Mouse (Mus musculus): ENCODE results near the gene Tnfrsf25. TPM values are rescaled to one million over a fixed set of nuclear protein-coding genes. Genes with fewer than 3 reads are reported as not detected.

The Tnfrsf25 gene
- polyA plus RNA-seq, 1 experiment from 2014 or later: 0.57 TPM

DNA sequence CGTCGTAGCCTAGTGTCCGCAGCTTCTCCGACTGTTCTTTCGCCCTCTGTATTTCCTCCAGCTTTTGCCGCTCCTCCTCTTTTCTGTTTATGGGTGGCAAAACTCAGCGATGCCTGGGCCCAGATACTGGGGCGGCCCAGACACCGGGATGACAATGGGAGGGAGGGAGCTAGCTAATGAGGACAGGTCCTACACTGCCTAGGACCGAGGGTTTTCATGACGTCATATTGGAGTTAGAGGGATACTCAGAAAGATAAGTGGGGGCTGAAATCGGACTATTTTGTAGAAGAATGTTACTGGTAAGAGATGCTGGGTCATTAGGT is 5.4 kb downstream of the Tnfrsf25 start:
- no peak overlapping the region for H3K27ac ChIP-seq (ENCODE audit: low read depth, low read length)
- H3K9me3 ChIP-seq (ENCODE audit: control insufficient read depth, low read length): no peaks in the 10 kb centered on the region
- no peaks in the 10 kb centered on the region for H3K36me3 ChIP-seq (ENCODE audit: control insufficient read depth, insufficient read depth, low read length)
- H3K4me2 ChIP-seq (replicated peaks; ENCODE audit: low read depth, low read length): peak overlapping the region; percentile 44
- WGBS: 2% methylated on average over 12 of the region's 12 CpGs
- peaks cover 86% of the 10 kb centered on the region for H3K27me3 ChIP-seq (ENCODE audit: control insufficient read depth, insufficient read depth, low read length)
- no peak overlapping the region for H3K9ac ChIP-seq (ENCODE audit: low read depth, low read length)
- peaks cover 40% of the 10 kb centered on the region for H3K4me1 ChIP-seq (ENCODE audit: control insufficient read depth, insufficient read depth, low read length)
- H3K4me3 ChIP-seq (ENCODE audit: low read length): peak overlapping the region; percentile 26
- no peak for ATAC-seq (ENCODE audit: low FRiP score, low TSS enrichment)

DNA sequence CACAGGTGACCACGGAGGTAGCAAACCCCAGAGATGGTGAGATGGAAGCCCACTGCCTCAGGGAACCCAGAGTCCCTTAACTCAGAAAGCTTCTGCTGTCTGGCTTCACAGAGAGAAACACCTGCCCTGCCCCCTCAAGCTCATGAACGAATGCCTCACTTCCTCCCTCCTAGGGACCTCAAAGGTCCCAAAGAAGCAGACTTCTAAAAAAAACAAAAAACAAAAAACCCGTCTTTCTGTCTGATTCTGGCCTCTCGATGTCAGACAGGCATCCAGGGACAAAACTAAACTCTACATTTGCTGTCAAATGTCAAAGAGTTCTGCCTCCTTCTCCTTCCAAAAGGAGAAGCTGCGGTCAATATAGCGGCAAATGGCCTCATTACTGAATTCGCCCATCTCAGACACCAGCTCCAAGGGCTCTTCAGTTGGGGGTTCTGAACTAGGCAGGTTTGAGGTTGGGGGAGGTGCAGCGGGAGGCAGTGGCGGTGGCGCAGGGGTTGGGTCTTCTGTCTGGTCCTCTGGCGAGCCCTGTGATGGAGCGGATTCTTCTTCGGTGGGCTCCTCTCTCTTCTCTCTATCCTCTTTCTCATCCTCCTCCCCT is 8.7 kb downstream of the Tnfrsf25 start:
- no peak for ATAC-seq (ENCODE audit: low FRiP score, low TSS enrichment)
- WGBS: 41% methylated on average over 13 of the region's 13 CpGs
- Histone ChIP-seq H3K4me3 (ENCODE audit: low read length) (no peak overlapping the region), H3K9ac (ENCODE audit: low read depth, low read length) (no peak overlapping the region), H3K36me3 (ENCODE audit: control insufficient read depth, insufficient read depth, low read length) (no peaks in the 10 kb centered on the region), H3K27me3 (ENCODE audit: control insufficient read depth, insufficient read depth, low read length) (peaks cover 92% of the 10 kb centered on the region), H3K4me2 (replicated peaks; ENCODE audit: low read depth, low read length) (no peak overlapping the region), H3K9me3 (ENCODE audit: control insufficient read depth, low read length) (no peaks in the 10 kb centered on the region), H3K4me1 (ENCODE audit: control insufficient read depth, insufficient read depth, low read length) (peaks cover 50% of the 10 kb centered on the region), H3K27ac (ENCODE audit: low read depth, low read length) (no peak overlapping the region)

DNA sequence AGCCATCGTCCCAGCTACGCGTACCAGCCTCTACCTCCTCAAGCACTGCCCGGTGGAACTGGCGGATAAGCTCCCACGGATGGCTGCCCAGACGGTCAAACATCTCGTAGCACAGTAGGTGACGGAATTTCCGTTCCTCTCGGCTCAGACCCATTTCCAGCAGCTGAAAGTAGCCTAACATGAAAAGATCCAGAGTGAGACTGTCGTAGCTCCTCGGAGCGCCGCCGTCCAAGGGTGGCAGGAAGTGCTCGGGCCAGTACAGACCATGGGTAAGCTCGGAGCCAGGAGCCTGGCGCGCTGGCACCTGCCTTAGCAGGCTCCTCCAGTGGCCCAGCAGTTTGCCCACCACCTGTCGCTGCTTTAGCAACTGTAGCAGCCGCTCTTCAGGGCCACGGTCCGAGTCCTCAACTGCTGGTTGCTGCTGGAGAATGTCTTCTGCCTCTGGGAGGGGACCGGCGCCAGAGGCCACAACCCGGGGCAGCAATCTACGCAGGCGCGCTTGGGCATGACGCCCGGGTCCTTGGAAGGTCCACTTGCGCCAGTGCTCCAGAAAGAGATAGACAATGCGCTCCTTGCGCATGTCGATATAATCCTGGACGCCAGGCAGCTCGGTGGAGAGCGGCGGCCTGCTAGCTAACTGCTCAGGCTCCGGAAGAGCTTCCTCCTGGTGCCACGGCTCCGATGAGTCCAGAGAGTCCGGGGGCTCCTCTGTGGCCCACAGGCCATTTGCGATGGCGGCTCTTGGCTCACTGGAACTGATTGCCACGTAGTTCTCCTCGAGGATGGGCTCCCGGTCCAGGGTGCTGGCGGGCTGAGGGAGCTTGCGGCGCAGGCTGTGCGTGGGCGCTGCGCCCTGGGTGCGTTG is 9.7 kb downstream of the Tnfrsf25 start:
- Histone ChIP-seq H3K4me1 (ENCODE audit: control insufficient read depth, insufficient read depth, low read length) (peaks cover 43% of the 10 kb centered on the region), H3K9ac (ENCODE audit: low read depth, low read length) (peak overlapping the region; percentile 34; the same call in 1 of the 2 replicates), H3K27ac (ENCODE audit: low read depth, low read length) (no peak overlapping the region), H3K9me3 (ENCODE audit: control insufficient read depth, low read length) (no peaks in the 10 kb centered on the region), H3K27me3 (ENCODE audit: control insufficient read depth, insufficient read depth, low read length) (peaks cover 92% of the 10 kb centered on the region), H3K4me3 (ENCODE audit: low read length) (peak overlapping the region; percentile 22), H3K4me2 (replicated peaks; ENCODE audit: low read depth, low read length) (peak overlapping the region; percentile 32), H3K36me3 (ENCODE audit: control insufficient read depth, insufficient read depth, low read length) (no peaks in the 10 kb centered on the region)
- 12% methylated on average over 56 of the region's 56 CpGs for WGBS
- ATAC-seq (ENCODE audit: low FRiP score, low TSS enrichment): no peak

DNA sequence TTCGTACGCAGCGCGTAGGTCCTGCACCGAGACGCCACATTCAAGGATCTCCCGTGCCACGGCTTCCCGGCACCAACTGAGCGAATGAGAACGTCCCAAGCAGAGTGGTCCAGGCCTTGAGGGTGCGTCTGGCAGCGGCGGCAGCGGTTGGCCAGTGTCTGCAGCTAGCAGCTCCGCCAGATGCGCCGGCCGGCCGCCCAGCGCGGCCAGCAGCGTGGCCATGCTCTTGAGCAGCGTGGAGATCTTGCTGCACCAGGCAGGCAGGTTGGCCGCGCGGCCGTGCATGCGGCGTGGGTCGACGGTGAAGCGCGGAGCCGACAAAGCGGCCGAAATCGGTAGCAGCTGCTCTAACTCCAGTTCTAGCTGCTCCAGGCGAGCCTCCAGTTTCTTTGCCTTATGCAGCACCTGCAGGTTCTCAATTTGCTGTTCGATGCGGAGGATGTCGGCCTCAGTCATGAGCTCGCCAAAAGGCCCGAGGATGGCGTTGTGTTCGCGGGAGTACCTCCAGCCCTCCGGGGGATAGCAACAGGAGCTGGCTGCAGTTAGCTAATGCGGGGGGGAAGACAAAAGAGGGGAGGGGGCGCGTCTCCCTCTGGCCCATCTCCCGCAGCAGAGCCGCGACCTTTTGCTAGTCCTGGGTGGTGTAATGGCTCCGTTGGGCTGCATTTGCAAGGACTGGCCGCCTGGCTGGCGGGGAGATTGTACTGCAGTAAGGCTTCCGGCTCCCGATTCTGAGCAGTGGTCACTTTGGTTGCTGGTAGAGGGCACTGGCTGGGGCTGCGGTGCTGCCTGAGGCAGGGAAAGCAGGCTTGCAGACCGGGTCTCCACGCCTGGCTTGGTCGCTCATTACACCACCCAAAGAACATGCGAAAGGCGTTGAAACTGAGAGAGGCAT is 10.5 kb downstream of the Tnfrsf25 start:
- H3K4me3 ChIP-seq (ENCODE audit: low read length): peak overlapping the region; percentile 22
- H3K27ac ChIP-seq (ENCODE audit: low read depth, low read length): no peak overlapping the region
- peaks cover 42% of the 10 kb centered on the region for H3K4me1 ChIP-seq (ENCODE audit: control insufficient read depth, insufficient read depth, low read length)
- ATAC-seq (ENCODE audit: low FRiP score, low TSS enrichment): no peak
- H3K4me2 ChIP-seq (replicated peaks; ENCODE audit: low read depth, low read length): peak overlapping the region; percentile 32
- H3K9ac ChIP-seq (ENCODE audit: low read depth, low read length): peak overlapping the region; percentile 28; the same call in 1 of the 2 replicates
- H3K36me3 ChIP-seq (ENCODE audit: control insufficient read depth, insufficient read depth, low read length): no peaks in the 10 kb centered on the region
- 10% methylated on average over 64 of the region's 65 CpGs for WGBS
- H3K9me3 ChIP-seq (ENCODE audit: control insufficient read depth, low read length): no peaks in the 10 kb centered on the region
- H3K27me3 ChIP-seq (ENCODE audit: control insufficient read depth, insufficient read depth, low read length): peaks cover 92% of the 10 kb centered on the region

DNA sequence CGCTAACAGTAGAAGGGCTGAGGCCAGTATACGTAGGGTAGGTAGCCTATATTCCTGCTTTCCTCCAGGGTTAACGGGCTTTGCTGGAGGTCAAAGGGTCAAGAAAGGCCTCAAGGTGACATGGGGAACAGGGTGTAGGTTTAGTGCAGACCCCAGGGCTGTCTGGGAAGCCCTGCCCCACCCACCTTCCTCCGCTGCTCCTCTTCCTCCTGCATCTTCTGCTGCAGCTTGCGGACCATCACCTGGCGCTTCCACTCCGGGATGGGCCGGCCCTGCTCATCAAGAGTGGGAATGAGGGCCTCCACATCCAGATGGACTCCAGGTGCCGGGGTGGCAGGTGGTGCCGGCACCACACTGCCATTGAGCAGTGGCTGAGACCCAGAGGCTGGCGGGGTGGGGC is 12.2 kb downstream of the Tnfrsf25 start:
- Histone ChIP-seq H3K4me1 (ENCODE audit: control insufficient read depth, insufficient read depth, low read length) (peaks cover 51% of the 10 kb centered on the region), H3K4me2 (replicated peaks; ENCODE audit: low read depth, low read length) (no peak overlapping the region), H3K9ac (ENCODE audit: low read depth, low read length) (no peak overlapping the region), H3K36me3 (ENCODE audit: control insufficient read depth, insufficient read depth, low read length) (no peaks in the 10 kb centered on the region), H3K9me3 (ENCODE audit: control insufficient read depth, low read length) (no peaks in the 10 kb centered on the region), H3K4me3 (ENCODE audit: low read length) (no peak overlapping the region), H3K27ac (ENCODE audit: low read depth, low read length) (no peak overlapping the region), H3K27me3 (ENCODE audit: control insufficient read depth, insufficient read depth, low read length) (peaks cover 96% of the 10 kb centered on the region)
- WGBS: 83% methylated on average over 11 of the region's 11 CpGs
- ATAC-seq (ENCODE audit: low FRiP score, low TSS enrichment): no peak

DNA sequence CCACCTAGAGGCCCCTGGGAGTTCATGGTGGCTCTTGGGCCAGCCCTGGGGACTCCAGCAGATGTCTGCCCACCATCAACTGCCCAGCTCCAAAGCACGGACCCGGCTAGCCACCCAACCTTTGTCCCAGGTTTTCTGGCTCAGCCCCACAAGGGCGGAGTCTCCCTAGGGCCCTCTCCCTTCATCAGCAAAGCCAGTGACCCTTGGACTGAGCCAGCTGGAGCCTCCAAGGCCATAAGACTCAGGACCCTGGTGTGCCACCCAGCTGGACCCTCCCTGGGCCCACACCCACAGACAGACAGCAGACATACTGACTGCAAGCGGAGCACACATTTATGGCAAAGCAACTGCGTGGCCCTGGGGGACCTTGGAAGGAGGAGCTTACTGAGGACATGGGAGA is 13.1 kb downstream of the Tnfrsf25 start:
- ATAC-seq (ENCODE audit: low FRiP score, low TSS enrichment): no peak
- WGBS: 57% methylated on average over 5 of the region's 5 CpGs
- H3K9me3 ChIP-seq (ENCODE audit: control insufficient read depth, low read length): no peaks in the 10 kb centered on the region
- peaks cover 96% of the 10 kb centered on the region for H3K27me3 ChIP-seq (ENCODE audit: control insufficient read depth, insufficient read depth, low read length)
- no peaks in the 10 kb centered on the region for H3K36me3 ChIP-seq (ENCODE audit: control insufficient read depth, insufficient read depth, low read length)
- no peak overlapping the region for H3K4me3 ChIP-seq (ENCODE audit: low read length)
- peaks cover 54% of the 10 kb centered on the region for H3K4me1 ChIP-seq (ENCODE audit: control insufficient read depth, insufficient read depth, low read length)
- H3K27ac ChIP-seq (ENCODE audit: low read depth, low read length): no peak overlapping the region
- H3K4me2 ChIP-seq (replicated peaks; ENCODE audit: low read depth, low read length): peak overlapping the region; percentile 26; the same call in 1 of the 2 replicates
- H3K9ac ChIP-seq (ENCODE audit: low read depth, low read length): no peak overlapping the region

DNA sequence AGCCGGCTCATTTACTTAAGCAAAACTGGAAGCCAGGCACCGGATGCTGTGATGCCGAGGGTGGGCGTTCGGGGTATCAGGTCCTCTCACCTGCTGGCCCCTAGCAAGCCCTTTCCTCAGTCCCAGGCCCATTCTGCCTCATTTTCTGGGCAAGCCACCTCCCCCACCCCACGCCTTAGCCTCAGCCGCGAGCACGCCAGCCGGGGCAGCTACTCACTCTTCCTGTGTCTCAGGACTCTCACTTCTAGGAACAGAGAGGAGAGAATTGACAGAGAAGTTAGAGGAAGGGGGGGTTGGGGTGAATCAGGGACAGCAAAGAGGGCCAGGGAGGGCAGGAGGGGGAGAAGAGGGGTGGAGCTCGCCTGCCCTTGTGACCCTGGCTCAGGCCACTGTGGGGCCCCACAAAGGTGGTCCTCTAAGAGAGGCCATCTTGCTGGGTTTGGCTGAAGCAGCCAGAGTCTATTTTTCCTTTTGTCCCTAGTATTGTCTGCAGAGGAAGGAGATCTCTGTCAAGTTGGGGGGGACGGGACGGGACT is 13.7 kb downstream of the Tnfrsf25 start:
- peak overlapping the region; percentile 29 for H3K9ac ChIP-seq (ENCODE audit: low read depth, low read length)
- 21% methylated on average over 13 of the region's 13 CpGs for WGBS
- peak overlapping the region; percentile 78 for H3K4me2 ChIP-seq (replicated peaks; ENCODE audit: low read depth, low read length)
- no peak for ATAC-seq (ENCODE audit: low FRiP score, low TSS enrichment)
- H3K36me3 ChIP-seq (ENCODE audit: control insufficient read depth, insufficient read depth, low read length): no peaks in the 10 kb centered on the region
- peaks cover 94% of the 10 kb centered on the region for H3K27me3 ChIP-seq (ENCODE audit: control insufficient read depth, insufficient read depth, low read length)
- H3K4me3 ChIP-seq (ENCODE audit: low read length): peak overlapping the region; percentile 17
- H3K4me1 ChIP-seq (ENCODE audit: control insufficient read depth, insufficient read depth, low read length): peaks cover 54% of the 10 kb centered on the region
- no peaks in the 10 kb centered on the region for H3K9me3 ChIP-seq (ENCODE audit: control insufficient read depth, low read length)
- H3K27ac ChIP-seq (ENCODE audit: low read depth, low read length): no peak overlapping the region

DNA sequence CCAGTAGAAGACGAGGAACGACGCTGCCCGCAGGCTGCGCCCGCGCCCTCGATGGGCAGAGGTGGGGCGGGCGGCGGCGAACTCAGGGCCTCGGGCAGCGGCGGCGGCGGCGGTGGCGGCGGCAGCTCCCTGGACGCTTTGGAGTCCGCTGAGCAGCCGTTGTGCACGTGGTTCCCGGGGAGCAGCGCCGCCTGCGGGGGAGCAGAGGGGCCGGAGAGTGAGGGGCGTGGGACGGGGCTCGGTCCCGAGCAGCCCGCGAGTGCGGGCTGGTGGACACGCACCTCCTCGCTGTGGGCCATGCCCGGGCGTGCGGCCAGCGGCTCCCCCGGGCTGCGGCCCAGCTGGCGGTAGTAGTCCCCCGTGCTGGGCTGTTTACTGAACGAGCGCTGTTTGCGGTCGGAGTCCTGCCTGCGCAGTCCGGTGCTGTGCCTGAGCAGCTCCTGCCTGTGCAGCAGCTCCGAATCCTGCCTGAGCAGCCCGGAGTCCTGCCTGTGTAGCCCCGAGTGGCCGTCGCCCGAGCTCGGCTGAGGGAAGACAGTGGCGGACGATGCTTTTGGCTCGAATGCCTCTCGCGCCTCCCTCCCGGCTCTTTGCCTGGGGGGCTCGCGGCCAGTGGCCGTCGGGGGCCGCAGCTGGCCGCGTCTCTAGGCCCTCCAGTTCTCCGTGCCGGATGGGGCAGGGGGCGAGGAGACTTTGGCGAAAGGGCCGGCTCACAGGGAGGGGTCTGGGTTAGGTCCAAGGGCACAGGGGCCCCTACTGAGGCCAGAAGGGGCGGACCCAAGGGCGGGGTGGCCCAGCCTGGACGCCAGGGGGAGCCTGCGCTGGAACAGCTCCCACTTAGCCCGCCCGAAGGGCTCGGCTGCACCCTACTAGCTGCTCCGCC is 15.3 kb downstream of the Tnfrsf25 start:
- peaks cover 79% of the 10 kb centered on the region for H3K27me3 ChIP-seq (ENCODE audit: control insufficient read depth, insufficient read depth, low read length)
- no peaks in the 10 kb centered on the region for H3K9me3 ChIP-seq (ENCODE audit: control insufficient read depth, low read length)
- peak overlapping the region; percentile 78 for H3K4me2 ChIP-seq (replicated peaks; ENCODE audit: low read depth, low read length)
- under 1% methylated on average over 58 of the region's 85 CpGs for WGBS
- H3K4me1 ChIP-seq (ENCODE audit: control insufficient read depth, insufficient read depth, low read length): peaks cover 43% of the 10 kb centered on the region
- H3K9ac ChIP-seq (ENCODE audit: low read depth, low read length): peak overlapping the region; percentile 65
- no peaks in the 10 kb centered on the region for H3K36me3 ChIP-seq (ENCODE audit: control insufficient read depth, insufficient read depth, low read length)
- peak; percentile 73 for ATAC-seq (ENCODE audit: low FRiP score, low TSS enrichment)
- peak overlapping the region; percentile 91 for H3K27ac ChIP-seq (ENCODE audit: low read depth, low read length)
- peak overlapping the region; percentile 47 for H3K4me3 ChIP-seq (ENCODE audit: low read length)

Data from kidney, embryonic 14.5 days (tissue).